Mouse (Mus musculus): ENCODE data around the gene Wdfy1. TPM values are rescaled to one million over a fixed set of nuclear protein-coding genes. Genes with fewer than 3 reads are reported as not detected.

Wdfy1 gene
- polyA plus RNA-seq (2015; fragmentation: Nextera tagmentation; extraction: Ambion mirVana): 84.7 and 85.7 TPM in 2 replicates

GRCm38 (mm10) chr1:79775927-79776458 lies at the start of gene Wdfy1, which contains the start of gene Mrpl44:
Wdfy1 (minus strand) TSS chr1:79776143.
Mrpl44 (plus strand) TSS chr1:79776018.
- H3K27ac ChIP-seq (replicated peaks): peak within 1 kb of the TSS; percentile 93
- H3K9ac ChIP-seq: peak within 1 kb of the TSS; percentile 93
- H3K9me3 ChIP-seq: no peaks in the 10 kb centered on the region
- peaks cover 34% of the 10 kb centered on the region for H3K36me3 ChIP-seq
- no peaks in the 10 kb centered on the region for H3K27me3 ChIP-seq
- peaks cover 23% of the 10 kb centered on the region for H3K4me1 ChIP-seq (replicated peaks)
- WGBS: under 1% methylated on average over 38 of the region's 38 CpGs
- peak within 1 kb of the TSS; percentile 67 for H3K4me2 ChIP-seq
- peak; percentile 99 for ATAC-seq (ENCODE audit: low read depth)
- peak within 1 kb of the TSS; percentile 93 for H3K4me3 ChIP-seq

GRCm38 (mm10) chr1:79823951-79824633 lies 48.1 kb upstream of the Wdfy1 start:
- no peak for ATAC-seq (ENCODE audit: low read depth)
- Histone ChIP-seq H3K9ac (no peak overlapping the region), H3K4me2 (no peak overlapping the region), H3K27me3 (no peaks in the 10 kb centered on the region), H3K4me1 (replicated peaks) (peaks cover 19% of the 10 kb centered on the region), H3K27ac (replicated peaks) (peak overlapping the region; percentile 62), H3K9me3 (no peaks in the 10 kb centered on the region), H3K36me3 (peaks cover 8% of the 10 kb centered on the region; the same call in 1 of the 2 replicates), H3K4me3 (no peak overlapping the region)
- WGBS: 68% methylated on average over 14 of the region's 14 CpGs

DNA sequence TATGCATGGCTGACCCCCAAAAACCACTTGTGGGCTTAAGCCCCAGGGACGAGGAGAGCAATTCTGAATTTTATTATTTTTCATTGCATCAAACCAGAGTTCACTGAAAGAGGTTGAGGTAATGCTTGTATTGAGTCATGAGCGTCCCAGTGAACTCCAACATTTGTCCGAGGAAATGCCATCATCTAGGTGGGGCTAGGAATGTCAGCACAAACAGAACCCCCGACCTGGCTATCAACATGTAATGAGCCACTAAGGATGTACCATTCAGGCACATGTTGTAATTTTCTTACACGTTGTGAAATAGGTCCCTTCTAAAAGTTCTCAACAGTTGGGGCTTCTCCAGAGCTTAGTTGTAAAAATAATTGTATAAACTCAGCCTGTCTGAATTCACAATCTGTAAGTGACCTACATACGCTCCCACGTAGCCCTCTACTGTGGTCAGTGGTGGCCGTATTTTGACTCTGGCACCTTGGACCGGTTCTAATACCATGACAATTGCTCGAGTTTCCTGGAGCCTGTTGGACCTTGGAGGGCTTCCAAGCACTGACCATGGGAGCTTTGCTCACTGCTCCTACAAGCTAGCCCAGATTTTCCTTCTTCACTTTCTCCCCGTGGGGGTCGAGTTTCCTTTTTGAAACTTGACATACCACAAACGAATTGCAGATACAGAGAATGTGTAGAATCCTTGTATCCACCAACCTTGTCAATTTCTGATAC lies 47.0 kb upstream of the Wdfy1 start:
- Histone ChIP-seq H3K9me3 (no peaks in the 10 kb centered on the region), H3K9ac (no peak overlapping the region), H3K27me3 (no peaks in the 10 kb centered on the region), H3K4me1 (replicated peaks) (peaks cover 23% of the 10 kb centered on the region), H3K4me3 (no peak overlapping the region), H3K27ac (replicated peaks) (no peak overlapping the region), H3K4me2 (no peak overlapping the region), H3K36me3 (peaks cover 8% of the 10 kb centered on the region; the same call in 1 of the 2 replicates)
- 73% methylated on average over 13 of the region's 13 CpGs for WGBS
- ATAC-seq (ENCODE audit: low read depth): no peak

DNA sequence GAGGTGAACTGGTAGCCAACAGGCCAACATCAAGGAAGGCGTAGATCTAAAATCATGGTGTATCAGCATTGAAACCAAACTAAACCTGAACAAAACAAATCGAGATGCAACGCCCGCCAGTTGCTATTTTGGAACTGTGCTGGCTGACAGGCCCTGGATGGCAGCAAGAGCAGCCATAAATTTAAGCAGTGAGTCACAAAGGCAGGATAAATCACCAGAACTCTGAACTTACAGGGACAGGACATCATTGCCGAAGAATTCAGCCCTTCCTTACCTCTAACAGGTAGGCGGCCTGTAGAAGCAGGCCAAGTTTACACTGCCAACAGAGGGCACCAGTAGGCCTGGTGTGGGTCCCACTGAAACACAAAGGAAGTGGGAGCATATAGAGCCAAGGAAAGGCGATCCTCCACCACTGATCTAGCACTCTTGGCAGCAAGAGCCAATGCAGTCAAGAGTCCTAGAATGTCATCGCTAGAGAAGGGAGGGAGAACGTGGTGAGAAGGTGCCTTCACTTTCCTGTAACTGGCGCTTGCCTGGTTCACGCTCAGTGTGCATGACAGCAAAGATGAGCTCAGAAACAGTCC lies 43.4 kb upstream of the Wdfy1 start:
- H3K27me3 ChIP-seq: no peaks in the 10 kb centered on the region
- H3K36me3 ChIP-seq: peaks cover 18% of the 10 kb centered on the region; the same call in 1 of the 2 replicates

GRCm38 (mm10) chr1:79815446-79815845 lies 39.5 kb upstream of the Wdfy1 start:
- ATAC-seq (ENCODE audit: low read depth): no peak
- Histone ChIP-seq H3K27ac (replicated peaks) (no peak overlapping the region), H3K9ac (no peak overlapping the region), H3K4me2 (no peak overlapping the region), H3K36me3 (peaks cover 21% of the 10 kb centered on the region), H3K4me3 (no peak overlapping the region), H3K4me1 (replicated peaks) (peaks cover 3% of the 10 kb centered on the region; the same call in 1 of the 2 replicates), H3K27me3 (no peaks in the 10 kb centered on the region), H3K9me3 (no peaks in the 10 kb centered on the region)
- WGBS: 90% methylated on average over 3 of the region's 3 CpGs

More for the DNA sequence above, 43.4 kb upstream of the Wdfy1 start:
- H3K9ac ChIP-seq: no peak overlapping the region
- 89% methylated on average over 11 of the region's 11 CpGs for WGBS
- no peak overlapping the region for H3K27ac ChIP-seq (replicated peaks)
- no peak overlapping the region for H3K4me3 ChIP-seq
- peaks cover 13% of the 10 kb centered on the region for H3K4me1 ChIP-seq (replicated peaks)
- no peaks in the 10 kb centered on the region for H3K9me3 ChIP-seq
- no peak for ATAC-seq (ENCODE audit: low read depth)
- H3K4me2 ChIP-seq: no peak overlapping the region

DNA sequence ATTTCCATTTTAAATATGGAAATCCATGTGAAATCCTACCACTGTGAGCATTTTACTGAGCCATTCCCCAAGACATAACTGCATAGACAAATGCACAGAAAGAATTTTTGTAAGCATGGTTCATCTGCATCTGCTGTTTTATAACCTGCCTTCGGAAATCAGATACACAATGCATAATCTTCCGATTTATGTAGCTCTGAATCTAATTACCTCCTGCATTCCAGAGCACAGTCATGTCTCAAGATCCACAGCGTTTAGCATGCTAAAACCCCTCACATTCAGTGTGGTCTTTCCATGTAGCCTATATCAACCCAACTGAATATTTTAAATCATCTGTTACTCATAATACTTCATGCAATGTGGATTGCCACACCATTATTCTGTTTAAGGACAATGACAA lies 33.5 kb upstream of the Wdfy1 start:
- Histone ChIP-seq H3K4me1 (replicated peaks) (0 out of 2 replicates have a peak, but pooled peaks cover 9% of the 10 kb centered on the region), H3K4me3 (no peak overlapping the region), H3K9me3 (no peaks in the 10 kb centered on the region), H3K36me3 (peaks cover 12% of the 10 kb centered on the region), H3K4me2 (no peak overlapping the region), H3K27ac (replicated peaks) (no peak overlapping the region), H3K9ac (no peak overlapping the region), H3K27me3 (no peaks in the 10 kb centered on the region)
- no peak for ATAC-seq (ENCODE audit: low read depth)
- 93% methylated on average over 3 of the region's 3 CpGs for WGBS

DNA sequence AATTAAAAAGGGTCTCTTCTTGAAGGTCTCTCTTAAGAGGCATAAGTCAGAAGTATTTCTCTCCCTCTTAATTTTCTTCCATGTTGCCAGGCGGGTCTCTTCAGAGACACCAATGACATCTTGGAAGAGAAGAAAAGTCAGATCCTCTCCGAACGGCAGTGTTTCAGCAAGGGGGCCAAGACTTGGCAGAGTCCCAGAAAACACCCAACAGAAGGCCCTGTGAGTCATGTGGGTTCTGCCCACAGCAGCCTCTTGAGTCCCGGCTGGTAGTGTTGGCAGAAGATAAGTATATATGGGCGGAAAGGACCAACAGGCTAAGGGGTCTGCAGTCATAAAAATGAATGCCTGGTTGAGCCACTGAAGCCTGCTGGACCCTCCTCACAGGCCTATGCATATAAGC lies 30.9 kb upstream of the Wdfy1 start:
- no peaks in the 10 kb centered on the region for H3K9me3 ChIP-seq
- H3K4me1 ChIP-seq (replicated peaks): peaks cover 21% of the 10 kb centered on the region
- no peak overlapping the region for H3K27ac ChIP-seq (replicated peaks)
- no peak overlapping the region for H3K4me2 ChIP-seq
- no peaks in the 10 kb centered on the region for H3K27me3 ChIP-seq
- no peak overlapping the region for H3K4me3 ChIP-seq
- no peak overlapping the region for H3K9ac ChIP-seq
- 58% methylated on average over 5 of the region's 5 CpGs for WGBS
- H3K36me3 ChIP-seq: peaks cover 1% of the 10 kb centered on the region; the same call in 1 of the 2 replicates
- ATAC-seq (ENCODE audit: low read depth): 0 out of 2 replicates have a peak, but pooled peaks have one; percentile 4

- Histone ChIP-seq H3K4me3 (no peak overlapping the region), H3K4me1 (replicated peaks) (peaks cover 21% of the 10 kb centered on the region), H3K4me2 (no peak overlapping the region), H3K9me3 (no peaks in the 10 kb centered on the region), H3K9ac (no peak overlapping the region), H3K27me3 (no peaks in the 10 kb centered on the region), H3K36me3 (peaks cover 17% of the 10 kb centered on the region), H3K27ac (replicated peaks) (peak overlapping the region; percentile 55; the same call in 1 of the 2 replicates)
- WGBS: 64% methylated on average over 7 of the region's 7 CpGs
- ATAC-seq (ENCODE audit: low read depth): no peak
Observed at GRCm38 (mm10) chr1:79803614-79804013, 27.7 kb upstream of the Wdfy1 start.

- Histone ChIP-seq H3K9ac (no peak overlapping the region), H3K27me3 (no peaks in the 10 kb centered on the region), H3K9me3 (no peaks in the 10 kb centered on the region), H3K4me2 (no peak overlapping the region), H3K4me3 (no peak overlapping the region), H3K27ac (replicated peaks) (0 out of 2 replicates have a peak overlapping the region, but pooled peaks have one; percentile 23), H3K4me1 (replicated peaks) (peaks cover 21% of the 10 kb centered on the region), H3K36me3 (peaks cover 20% of the 10 kb centered on the region)
- WGBS: 32% methylated on average over 11 of the region's 11 CpGs
- peak; percentile 85 for ATAC-seq (ENCODE audit: low read depth)
Observed at GRCm38 (mm10) chr1:79802858-79803427, 27.0 kb upstream of the Wdfy1 start.

DNA sequence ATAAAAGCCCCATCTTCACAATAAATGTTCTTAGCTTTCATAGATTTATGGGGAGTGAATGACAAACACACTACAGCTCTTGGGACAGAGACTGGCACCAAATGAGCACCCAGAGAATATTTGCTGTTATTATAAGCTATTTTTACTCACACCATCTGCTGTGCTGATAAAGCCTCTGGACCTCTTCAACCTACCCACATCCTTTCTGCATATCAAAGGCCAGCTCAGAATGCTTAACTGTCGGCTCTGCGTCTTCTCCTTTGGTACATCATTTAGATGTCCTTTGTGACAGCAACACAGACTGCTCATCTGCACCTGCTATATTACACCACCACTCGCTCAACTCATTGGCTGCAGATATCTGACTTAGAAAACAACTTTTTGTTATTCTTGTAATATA lies 21.1 kb upstream of the Wdfy1 start:
- H3K9ac ChIP-seq: no peak overlapping the region
- no peaks in the 10 kb centered on the region for H3K4me1 ChIP-seq (replicated peaks)
- no peak overlapping the region for H3K4me2 ChIP-seq
- H3K4me3 ChIP-seq: no peak overlapping the region
- 74% methylated on average over 3 of the region's 3 CpGs for WGBS
- H3K36me3 ChIP-seq: peaks cover 24% of the 10 kb centered on the region
- no peak for ATAC-seq (ENCODE audit: low read depth)
- H3K27me3 ChIP-seq: no peaks in the 10 kb centered on the region
- no peak overlapping the region for H3K27ac ChIP-seq (replicated peaks)
- H3K9me3 ChIP-seq: no peaks in the 10 kb centered on the region

- H3K9ac ChIP-seq: no peak overlapping the region; the same call in 1 of the 2 replicates
- no peaks in the 10 kb centered on the region for H3K4me1 ChIP-seq (replicated peaks)
- H3K27ac ChIP-seq (replicated peaks): no peak overlapping the region
- H3K36me3 ChIP-seq: peaks cover 30% of the 10 kb centered on the region
- peak; percentile 88 for ATAC-seq (ENCODE audit: low read depth)
- H3K9me3 ChIP-seq: no peaks in the 10 kb centered on the region
- 68% methylated on average over 7 of the region's 7 CpGs for WGBS
- H3K4me2 ChIP-seq: no peak overlapping the region
- no peaks in the 10 kb centered on the region for H3K27me3 ChIP-seq
- H3K4me3 ChIP-seq: no peak overlapping the region
Observed at GRCm38 (mm10) chr1:79786267-79786927, 10.5 kb upstream of the Wdfy1 start.
